Mouse (Mus musculus) ovary, postnatal 14 days (tissue): ENCODE data around the gene Tmem198b.

Experiments used
- DNase-seq: peaks from one replicate; pipeline ENCODE4 v3.0.0; 2022; ENCODE audit warnings: low spot score

Gene Tmem198b

GRCm38 (mm10) chr10:128798676-128799075, 5.5 kb downstream of the Tmem198b start:
- DNase-seq = no peak

GRCm38 (mm10) chr10:128795581-128795980, 8.6 kb downstream of the Tmem198b start:
- no peak for DNase-seq

DNA sequence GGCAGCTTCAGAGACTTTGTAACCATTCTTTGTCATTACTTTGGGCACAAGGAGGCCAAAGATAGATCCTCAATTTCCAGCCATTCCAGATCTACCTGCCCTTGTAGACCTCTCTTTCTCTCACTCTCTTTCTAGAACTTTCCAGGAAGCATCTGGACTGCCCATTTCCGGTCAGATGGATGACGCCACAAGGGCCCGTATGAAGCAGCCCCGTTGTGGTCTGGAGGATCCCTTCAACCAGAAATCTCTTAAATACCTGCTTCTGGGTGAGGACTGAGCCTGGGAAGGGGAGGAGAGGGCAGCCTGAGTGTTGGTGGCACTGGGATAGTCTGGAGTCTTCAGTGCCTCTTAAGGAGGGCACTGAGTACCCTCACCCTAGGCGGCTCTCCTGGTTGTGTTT, 9.8 kb downstream of the Tmem198b start:
- DNase-seq = no peak

GRCm38 (mm10) chr10:128793258-128793657, 10.9 kb downstream of the Tmem198b start:
- DNase-seq = no peak

GRCm38 (mm10) chr10:128792041-128792440, 12.1 kb downstream of the Tmem198b start:
- no peak for DNase-seq

DNA sequence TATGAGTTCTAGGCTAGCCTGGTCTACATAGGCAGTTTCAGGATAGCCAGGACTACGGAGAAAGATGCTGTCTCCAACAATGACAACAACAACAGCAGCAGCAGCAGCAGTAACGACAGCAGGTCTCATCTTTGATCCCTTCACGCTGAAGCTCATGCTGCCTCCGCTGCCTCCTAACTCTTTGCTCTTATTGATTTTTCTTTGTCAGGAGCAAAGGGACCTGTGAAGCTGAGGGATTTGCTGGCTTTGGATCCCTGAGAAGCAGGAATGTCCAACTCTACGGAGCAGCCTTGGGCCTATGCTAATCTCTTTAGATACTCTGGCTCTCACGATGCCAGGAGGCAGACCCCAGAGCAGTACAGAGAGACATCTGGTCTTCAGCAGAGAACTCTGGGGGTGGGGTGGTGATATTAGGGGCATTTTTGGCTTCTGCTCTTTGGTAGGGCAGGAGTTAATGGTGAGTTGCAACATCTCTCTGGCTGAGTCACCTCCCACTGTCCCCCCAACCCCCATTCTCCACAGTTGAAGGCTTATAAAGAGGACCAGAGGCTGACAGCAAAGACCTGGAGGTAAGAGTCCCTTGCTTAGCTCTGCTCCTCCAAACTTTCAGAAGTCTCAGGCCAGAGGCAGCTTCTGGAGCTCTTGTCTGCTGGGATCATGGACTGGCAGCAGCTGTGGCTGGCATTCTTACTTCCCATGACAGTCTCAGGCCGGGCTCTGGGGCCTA, 13.6 kb downstream of the Tmem198b start, which contains the start of gene Mmp19:
Mmp19 (plus strand) TSS at position 513 of the 727 bp plus-strand sequence.
- DNase-seq = no peak

GRCm38 (mm10) chr10:128780200-128780599, 24.0 kb downstream of the Tmem198b start:
- DNase-seq = no peak

DNA sequence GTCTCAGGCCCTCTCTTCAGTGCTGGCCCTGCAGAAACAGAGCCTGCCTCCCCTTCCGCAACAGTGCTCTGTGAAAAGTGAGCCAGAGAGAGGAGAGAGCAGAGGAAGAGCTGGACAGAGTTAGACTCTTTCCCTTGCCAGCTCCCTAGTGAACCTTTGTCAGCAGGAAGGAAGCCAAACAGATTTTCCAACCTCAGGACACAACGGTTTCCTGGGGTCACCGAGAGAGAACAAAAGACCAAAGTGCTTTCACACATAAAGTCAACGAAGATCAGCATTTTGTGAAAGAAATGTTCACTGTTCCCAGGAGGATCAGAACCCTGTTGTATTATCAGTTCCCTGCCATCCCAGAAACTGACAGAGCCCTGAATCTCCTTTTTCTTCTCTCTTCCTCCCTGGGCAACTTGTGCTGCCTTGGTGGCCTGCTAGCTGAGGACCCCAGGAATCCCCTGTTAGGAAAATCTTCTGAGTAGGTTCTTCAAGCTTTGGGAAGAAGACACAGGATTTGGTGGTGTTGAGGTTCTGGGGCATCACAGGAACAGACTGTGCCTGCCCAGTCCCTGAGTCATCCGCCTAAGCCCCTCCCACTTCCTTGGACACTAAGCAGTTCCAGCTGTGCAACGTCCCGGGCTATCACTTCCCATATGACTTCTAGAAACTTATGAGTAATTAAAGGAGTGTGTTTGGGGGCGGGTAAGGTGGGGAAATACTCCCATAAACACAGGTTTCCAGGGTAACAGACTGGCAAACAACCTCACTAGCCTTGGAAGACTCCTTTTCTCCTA, 25.0 kb downstream of the Tmem198b start:
- DNase-seq = peak; percentile 65

GRCm38 (mm10) chr10:128778441-128778840, 25.7 kb downstream of the Tmem198b start:
- no peak for DNase-seq

DNA sequence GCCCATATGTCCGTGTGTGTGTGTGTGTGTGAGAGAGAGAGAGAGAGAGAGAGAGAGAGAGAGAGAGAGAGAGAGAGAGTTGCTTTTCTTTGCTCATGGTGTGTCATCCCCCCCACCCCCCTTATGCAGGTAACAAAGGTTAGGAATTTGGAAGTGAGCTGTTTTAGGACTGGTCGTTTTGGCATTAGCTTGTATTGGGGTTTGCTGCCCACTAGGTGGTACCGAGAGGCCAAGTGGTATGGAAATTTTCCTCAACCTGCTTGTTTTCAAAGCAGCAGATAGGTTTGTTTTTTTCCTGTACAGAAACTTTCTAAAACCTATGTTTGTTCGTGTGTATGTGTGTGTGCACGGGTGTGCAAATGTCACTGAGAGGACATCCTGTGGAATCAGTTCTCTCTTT, 30.5 kb downstream of the Tmem198b start:
- no peak for DNase-seq

GRCm38 (mm10) chr10:128772895-128773294, 31.3 kb downstream of the Tmem198b start:
- DNase-seq = no peak
